Mouse (Mus musculus): ENCODE data around the gene Cdyl2. TPM values are rescaled to one million over a fixed set of nuclear protein-coding genes. Genes with fewer than 3 reads are reported as not detected.
A peak's percentile ranks its signal among the peaks of the same experiment; 100 is the strongest.

Gene Cdyl2
- total RNA-seq, 4 experiments from 2014 or later: 9.2 to 10.3 (median 9.5) TPM

DNA sequence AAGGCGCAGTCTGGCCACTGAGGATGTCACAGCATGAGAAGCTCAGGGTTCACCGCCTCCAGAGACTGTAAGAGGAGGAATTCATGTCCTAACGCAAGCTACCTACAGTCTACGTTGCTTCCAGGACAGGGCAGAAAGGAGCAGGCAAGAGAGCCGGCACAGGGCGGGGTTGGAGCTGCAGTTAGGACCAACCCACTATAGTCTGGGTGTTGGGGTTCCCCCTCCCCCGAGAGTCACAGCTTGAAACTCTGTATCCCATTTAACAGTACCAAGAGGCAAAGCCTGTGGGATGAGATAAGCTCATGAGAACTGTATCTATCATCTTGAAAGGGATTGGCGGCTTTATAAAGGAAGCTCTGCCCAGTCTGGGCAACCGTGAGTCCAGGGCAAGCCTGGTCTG lies 110.5 kb downstream of the Cdyl2 start:
- no peak for DNase-seq (ENCODE audit: low spot score in 2 of 2)

DNA sequence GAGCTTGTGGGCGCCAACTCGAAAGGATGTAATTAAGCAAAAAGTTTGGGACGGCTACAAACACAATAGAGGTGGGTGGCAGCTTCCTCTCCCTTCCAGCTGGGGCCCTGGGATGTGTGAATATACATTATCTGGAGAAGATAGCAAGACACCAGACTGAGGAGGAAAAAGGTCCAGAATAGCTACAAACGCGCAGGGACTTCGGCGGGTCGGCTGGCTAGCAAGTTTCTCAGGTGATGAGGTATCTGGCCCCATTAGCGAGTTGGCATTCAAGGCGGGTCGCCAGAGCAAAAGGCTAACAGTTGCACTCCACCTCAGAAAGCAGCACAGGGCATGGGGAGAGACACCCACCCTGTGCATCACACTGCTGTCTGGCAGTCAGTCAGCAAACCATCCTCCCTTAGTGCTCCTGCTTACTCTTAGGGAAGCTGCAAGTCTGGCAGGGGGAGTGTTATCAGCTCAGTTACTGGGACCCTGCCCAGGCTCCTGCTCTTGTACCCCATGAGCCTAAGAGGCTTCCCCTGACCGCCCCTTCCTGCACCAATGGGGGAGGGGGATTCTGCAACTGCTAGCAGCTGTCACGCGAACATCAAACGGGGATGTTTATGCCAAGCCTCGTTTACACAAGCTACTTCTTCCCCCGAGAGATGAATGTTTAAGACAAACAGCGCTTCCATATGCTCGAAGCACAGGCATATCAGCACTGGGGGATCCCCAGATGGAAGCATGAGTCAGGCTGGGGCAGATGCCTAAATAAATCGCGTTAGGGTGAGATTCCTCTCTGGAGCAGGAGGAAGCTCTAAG lies 111.4 kb downstream of the Cdyl2 start:
- DNase-seq (ENCODE audit: low spot score in 2 of 2): peak; percentile 67 to 73

DNA sequence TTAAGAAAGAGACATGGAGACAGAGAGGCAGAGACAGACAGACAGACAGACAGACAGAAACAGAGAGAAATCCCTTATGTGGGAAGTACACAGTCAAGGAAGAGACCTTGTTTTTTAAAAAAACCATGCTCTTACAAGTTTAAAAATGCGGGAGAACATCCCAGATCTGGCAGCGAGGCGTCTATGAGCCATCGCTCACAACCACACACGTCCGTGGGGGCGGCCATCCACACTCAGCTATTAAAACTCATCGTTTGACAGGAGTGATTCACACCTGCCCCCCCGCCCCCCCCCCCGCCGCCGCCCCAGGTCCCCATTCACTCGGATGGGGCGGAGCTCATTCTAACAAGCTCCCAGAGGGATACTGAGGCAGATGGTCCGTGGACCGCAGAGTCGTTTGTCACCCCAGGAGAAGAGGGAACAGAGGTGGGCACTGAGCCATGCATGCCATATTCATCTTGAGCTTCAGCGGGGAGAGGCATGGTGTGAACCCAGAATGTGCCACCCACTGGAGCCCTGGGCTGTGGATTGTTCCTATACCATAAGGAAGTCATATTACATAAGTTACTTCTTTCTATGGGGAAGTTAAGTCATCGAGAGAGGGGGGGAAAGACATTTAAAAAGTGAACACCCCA lies 113.0 kb downstream of the Cdyl2 start:
- peak; percentile 46 to 56 for DNase-seq (ENCODE audit: low spot score in 2 of 2)

DNA sequence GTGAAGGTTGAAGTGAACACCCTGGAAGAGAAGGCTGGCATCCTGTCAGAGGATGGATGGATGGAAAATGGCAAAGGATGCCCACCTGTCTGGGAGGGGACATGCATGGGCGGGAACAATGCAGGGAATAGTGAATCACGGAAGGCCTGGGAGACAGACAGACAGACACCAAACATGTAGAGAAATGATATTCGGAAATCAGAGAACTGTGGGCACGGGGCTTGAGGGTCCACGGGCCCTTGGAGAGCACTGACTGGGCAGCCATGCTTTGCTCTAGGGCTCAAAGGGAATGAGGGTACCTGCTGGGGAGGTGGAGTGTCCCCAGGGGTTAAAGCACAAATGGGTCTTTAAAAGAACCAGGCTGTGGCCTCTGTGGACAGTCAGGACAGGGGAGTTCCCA lies 113.6 kb downstream of the Cdyl2 start:
- no peak for DNase-seq (ENCODE audit: low spot score in 2 of 2)

DNA sequence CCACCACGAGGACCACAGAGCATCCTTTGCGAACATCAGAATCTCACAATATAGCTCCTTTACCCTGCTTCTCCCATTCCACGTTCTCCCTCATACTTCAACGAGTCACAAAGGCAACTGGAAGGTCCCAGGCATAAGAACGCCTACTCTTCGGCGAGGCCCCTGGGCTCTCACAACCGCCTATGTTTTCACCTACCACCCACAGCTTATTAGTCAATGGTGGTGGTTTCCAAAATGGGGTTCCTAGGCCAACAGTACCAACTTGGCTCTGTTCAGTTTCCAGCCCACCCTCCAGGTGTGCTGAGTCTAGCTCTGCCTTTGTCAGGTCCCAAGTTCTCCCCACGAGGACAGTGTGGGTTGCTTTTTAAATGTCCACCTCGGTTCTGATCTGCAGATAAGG lies 114.0 kb downstream of the Cdyl2 start:
- DNase-seq (ENCODE audit: low spot score in 2 of 2): no peak

DNA sequence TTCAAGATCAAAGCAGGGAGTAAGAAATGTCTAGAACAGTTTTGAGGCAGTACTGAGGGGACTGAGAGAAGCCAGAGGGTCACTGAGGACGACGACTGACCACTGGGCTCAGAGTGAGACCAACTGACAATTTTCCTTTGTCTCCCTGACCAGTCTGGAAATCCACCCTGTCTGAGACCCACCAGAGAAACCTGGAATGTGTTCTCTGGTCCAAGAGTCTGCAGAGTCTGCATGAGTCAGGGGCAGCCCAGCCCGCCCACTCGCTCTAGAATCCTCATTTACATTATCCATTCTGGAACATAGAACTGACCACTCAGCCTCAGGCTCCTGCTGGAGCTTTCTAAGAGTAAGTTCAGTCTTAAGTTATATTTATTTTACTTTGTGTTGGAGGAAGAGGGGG lies 114.9 kb downstream of the Cdyl2 start:
- no peak for DNase-seq (ENCODE audit: low spot score in 2 of 2)

DNA sequence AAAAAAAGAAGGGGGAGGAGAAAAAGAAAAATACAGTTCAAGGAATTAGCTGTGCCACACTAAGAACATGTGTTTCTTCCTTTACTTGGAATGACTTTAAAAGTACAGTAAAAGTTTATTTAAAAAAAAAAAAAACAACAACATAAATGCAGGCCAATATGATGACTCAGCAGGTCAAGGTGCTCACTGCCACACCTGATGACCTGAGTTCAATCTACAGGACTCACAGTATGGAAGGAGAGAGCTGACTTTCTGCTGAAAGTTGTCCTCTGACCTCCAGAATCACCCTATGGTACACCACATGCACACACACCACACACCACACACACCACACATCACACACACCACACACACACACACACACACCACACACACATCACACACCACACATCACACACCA lies 116.4 kb downstream of the Cdyl2 start:
- no peak for DNase-seq (ENCODE audit: low spot score in 2 of 2)

DNA sequence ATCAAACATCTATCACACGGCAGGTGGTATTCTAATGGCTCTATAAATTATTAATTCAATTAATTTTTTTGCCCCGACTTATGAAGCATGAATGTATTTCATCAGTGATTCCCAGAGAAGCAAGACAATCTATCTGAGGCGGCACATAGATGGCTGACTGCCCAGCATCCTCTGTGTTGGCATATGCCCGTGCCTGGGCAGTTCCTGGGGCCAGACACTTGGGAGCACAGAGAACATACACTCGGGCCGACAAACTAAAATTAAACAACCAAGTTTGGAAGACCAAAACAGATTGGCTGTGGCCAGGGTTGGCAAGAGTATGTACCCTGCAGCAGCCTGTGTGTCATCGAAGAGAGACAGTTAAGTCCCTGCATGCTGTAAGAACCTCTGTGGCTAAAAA lies 117.9 kb downstream of the Cdyl2 start:
- no peak for DNase-seq (ENCODE audit: low spot score in 2 of 2)

DNA sequence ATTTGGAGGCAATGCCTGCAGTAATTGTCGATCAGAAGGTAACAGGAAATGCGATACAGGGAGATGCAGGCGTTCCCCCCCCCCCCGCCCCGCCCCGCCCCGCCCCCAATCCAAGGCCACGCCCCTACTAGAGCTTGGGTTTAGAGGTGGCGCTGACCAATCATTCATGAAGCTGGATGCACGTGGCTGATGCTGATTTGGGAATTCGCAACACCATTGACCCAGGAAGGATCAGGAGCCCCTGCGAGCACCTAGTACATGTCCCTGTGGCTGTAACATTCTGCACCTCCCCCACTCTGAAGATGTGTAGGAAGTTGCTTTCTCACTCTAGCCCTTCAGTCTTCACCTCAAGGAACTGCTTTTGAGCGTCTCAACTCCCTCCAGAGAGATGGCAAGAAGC lies 126.6 kb downstream of the Cdyl2 start:
- DNase-seq (ENCODE audit: low spot score in 2 of 2): no peak

DNA sequence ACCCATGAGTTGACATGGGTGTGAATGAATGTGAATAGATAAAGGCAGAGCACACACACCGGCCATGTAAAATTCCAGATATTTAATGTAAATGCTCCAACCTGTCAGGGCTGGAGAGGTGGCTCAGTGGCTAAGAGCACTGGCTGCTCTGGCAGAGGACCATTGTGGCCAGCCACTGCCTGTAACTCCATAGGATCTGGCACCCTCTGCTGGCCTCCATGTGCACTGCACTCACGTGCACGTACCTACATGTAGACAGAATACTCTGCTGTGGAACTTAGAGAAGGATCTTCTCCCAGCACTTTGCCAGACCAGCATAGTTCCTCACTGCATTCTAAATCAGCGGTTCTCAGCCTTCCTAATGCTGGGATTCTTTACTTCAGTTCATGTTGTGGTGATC lies 130.0 kb downstream of the Cdyl2 start:
- DNase-seq (ENCODE audit: low spot score in 2 of 2): no peak

DNA sequence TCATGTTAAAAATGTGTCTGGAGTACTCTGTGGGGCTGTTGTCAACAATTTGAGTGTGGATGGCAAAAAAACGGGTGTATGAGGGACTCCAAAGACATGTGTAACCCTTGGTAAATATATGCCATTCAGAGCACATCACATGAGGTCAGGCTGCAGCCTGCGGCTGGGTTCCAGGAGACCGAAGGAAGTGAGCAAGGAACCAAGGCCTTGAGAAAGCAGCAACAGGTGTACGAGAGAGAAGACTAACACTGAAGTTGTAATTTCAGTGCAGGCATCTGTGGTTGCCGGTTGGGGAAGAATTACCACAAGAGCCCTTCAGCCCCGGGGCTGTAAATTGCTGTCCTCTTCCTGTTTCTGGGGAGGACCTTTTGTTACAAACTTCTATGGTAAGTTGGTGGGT lies 133.1 kb downstream of the Cdyl2 start:
- DNase-seq (ENCODE audit: low spot score in 2 of 2): no peak

DNA sequence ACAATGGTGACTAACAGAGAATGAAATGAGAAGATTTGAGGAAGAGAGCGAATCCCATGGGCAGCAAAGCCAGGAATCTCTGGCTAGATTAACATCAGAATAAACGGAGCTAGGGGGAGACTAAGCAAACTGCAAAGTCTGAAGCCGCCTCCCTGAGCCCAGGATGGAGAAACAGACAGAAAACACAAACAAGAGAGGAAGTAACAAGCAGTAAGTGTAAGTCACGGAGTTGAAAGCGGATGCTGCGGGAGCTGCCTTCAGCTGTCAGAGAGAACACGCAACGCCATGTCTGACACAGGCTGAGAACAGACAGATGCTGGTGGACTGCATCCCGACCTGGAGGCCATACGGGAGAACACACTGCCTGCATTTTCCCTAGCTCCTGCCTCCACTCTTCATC lies 141.6 kb downstream of the Cdyl2 start:
- DNase-seq (ENCODE audit: low spot score in 2 of 2): no peak

DNA sequence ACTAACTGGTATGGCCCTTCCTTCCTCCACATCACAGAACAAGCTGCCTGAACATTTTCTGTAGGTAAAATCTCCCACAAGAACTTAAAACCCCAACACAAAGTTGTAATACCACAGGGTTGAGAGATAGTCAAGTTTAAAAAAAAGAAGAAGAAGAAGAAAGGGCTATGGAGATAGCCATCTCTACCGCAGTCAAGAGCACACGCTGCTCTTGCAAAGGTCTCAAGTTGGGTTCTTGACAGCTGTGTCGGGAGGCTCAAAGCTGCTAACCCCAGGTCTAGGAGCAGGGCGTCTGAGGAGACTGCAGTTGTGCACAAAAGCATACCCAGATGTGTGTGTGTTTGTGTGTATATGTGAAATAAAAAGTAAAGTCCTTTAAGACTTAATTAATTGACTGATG lies 142.2 kb downstream of the Cdyl2 start:
- DNase-seq (ENCODE audit: low spot score in 2 of 2): no peak

DNA sequence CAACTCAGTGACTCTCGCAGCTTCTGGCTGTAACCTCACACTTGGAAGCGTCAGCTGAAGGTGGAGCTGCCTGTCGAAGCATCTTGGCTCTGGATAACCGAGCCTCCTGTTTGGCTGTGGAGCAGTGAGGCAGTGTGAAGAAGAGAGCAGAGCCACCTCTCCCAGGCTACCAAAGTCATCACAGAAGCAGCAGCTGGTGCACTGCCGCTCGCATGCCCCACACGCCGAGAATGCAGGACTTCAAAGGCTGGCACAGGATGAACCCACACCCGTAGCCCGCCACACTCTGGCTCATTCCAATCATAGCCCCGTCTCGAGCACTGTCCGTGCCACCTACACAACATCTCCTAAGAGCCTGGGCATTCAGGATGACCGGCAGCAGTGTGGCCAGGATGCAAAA lies 142.7 kb downstream of the Cdyl2 start:
- DNase-seq (ENCODE audit: low spot score in 2 of 2): no peak

DNA sequence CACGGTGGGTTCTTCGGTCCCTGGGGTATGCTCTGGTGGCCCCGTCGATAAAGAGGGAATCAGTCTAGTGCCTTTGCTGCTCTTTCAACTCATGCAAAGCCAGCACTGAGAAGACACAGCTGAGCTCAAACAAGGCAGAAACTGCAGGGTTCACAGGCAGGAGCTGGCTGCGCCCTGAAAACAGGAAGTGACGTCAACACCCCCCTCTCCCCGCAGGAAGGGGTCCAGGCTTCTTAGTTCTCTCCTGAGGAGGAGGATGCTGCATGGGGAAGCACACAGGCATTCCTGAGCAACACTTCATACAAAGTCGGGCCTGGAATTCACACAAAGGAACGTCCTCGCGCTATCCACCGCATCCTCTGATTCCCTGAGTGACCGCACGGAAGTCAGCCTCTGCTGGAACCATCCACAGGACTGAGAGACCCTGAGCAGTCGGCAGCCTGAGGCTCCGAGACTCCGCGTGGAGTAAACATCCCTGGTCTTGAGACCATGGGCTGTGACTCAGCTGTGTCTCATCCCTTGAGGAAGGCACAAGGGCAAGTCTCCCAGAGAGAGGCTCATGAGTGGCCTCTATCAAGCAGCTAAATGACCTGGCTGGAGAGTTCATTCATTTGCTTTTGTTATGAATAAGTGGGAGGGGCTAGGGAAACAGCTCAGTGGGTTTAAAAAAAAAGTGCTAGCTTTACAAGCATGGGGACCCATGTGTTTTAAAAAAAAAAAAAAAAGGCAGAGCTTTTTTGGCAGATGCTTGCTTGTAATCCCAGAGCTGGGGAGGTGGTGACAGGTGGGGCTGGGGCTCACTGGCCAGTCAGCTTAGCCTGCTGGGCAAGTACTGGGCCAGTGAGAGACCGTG lies 144.9 kb downstream of the Cdyl2 start:
- no peak for DNase-seq (ENCODE audit: low spot score in 2 of 2)

DNA sequence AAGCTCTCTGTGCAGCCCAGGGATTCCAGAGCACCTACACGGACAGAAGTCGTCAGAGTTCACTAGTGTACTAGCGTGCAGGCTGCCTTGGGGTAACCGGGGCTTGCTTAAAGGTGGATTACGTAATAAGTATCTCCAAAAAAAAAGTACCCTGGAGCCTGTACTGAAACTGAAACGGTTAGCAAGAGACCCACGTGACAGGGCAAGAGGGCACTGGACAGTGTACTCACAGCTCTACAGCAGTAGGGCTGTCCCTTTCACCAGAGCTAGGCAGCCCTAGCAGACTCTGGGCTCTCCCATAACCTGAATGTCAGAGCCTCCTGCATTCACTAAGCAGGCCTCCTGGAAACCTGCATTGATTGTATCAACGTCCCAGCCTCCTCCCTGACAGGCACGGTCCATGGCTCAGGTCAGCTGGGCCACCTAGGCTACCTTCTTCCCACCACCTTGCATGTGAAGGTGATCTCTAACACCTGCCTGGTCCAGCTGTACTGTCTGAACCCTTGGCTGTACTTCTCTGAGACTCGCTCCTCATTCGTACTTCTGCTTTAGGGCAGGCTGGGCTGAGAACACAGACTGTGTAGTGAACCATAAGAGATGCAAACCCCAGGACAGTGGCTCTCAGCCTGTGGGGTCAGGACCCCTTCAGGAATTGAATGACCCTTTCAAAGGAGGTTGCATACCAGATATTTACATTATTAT lies 151.3 kb downstream of the Cdyl2 start:
- no peak for DNase-seq (ENCODE audit: low spot score in 2 of 2)

DNA sequence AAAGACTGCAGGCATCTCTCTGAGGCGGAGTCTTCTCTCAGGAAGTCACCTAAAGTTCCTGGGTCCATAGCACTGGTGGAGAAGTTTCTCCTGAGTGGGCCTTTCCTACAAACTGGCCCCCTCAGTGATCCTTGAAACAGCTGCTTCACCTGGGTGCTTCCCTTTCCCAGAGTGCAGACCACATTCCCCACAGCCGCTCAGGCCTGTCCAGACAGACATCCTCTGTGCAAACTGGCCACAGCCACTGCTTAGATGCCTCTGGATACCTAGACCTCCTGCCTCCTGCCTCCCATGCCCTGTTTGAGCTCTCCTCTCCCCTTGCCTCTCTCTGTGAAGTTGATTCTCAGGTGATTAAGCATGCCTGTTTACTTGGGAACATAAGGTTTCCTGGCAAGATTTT lies 156.1 kb downstream of the Cdyl2 start:
- DNase-seq (ENCODE audit: low spot score in 2 of 2): no peak

DNA sequence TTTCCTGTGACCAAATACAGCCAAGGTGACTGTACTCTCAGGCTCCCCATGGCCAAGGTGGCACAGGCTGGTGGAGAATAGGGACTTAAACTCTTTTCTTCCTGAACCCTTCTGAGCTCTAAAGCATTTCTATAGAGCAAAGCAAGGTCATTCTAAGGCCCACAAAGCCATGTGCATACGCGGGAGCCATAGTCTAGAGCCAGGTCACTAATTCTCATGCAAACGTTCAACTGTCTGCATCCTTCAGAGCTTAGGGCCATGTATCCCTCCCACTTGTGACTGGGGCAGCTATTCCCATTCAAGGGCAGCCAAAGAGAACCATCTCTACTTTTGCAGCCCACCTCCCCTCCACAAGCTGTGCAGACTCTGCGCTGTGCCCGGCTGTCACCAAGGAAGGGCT lies 159.7 kb downstream of the Cdyl2 start:
- no peak for DNase-seq (ENCODE audit: low spot score in 2 of 2)

DNA sequence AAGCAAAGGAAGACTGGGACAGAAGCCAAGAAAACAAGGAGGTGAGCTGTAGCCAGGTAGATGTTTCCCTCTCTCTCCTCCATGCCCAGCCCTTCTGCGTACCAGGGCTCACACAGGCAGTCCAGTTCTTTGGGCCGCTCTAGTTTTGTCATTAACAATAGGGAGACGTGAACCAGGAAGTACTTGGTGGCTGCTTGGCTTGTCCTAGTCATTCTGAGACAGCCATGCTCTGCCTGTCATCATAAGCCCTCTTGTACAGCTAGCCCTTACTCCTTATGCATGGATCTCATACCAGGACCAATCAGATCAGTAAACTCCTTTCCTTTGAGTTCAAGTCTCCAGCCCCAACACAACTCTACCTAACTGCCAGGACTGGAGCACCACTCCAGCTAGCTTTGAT lies 180.0 kb downstream of the Cdyl2 start:
- no peak for DNase-seq (ENCODE audit: low spot score in 2 of 2)

DNA sequence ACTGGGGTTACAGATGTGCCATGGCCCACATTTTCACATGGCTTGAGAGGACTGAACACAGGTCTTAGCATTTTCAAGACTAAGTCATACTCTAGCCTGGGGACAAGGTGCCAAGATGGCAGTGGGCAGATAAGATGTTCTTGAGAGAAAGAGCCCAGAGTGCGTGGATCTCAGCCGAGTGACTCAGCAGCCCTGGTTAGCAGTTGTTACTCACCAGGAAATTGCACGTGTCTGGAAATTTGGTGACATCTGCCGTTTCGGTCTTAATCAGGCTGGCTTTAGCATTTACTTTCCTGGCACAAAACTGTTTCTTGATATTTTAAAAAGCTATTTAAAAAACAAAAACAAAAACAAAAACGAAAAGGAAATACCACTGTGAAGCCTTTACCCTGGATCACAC lies 180.5 kb downstream of the Cdyl2 start:
- peak; percentile 10 to 15 for DNase-seq (ENCODE audit: low spot score in 2 of 2)

DNA sequence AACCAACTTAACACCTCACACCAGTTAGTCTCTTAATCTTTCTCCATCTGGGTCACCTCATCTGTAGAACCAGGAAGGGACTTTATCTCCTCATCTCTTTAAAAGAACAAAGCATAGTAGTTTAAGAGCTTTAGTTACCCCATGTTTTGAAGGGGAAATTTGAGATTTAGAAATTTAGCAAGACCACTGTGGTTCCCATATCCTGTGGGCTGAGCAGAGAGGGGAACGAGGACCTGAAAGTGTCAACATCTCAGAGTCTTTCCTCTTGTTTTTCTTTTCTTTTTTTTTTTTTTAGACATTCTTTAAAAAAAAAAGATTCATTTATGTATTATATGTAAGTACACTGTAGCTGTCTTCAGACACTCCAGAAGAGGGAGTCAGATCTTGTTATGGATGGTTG lies 189.4 kb downstream of the Cdyl2 start:
- no peak for DNase-seq (ENCODE audit: low spot score in 2 of 2)

DNA sequence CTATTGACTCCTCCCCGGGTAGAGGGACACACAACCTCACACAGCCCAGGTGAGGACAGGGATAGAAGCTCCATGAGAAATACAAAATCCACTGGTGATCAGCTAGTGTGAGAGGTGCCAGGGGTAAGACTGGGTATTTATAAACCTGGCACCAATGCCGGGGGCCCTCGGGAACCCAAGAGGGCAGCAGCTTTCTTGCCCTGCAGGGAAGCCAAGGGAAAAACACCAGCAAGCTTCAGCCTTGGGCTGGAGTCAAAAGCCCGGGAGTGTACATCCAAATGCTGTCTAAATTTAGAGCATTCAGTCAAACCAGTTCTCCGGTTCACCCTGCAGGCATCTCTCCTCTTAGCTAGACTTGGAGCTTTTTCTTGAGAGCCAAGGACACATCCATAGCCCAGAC lies 189.9 kb downstream of the Cdyl2 start:
- no peak for DNase-seq (ENCODE audit: low spot score in 2 of 2)

All from layer of hippocampus, adult 8-10 months (tissue).